ENCODE assay signal across 22 mouse cellular contexts in the genomic region with DNA sequence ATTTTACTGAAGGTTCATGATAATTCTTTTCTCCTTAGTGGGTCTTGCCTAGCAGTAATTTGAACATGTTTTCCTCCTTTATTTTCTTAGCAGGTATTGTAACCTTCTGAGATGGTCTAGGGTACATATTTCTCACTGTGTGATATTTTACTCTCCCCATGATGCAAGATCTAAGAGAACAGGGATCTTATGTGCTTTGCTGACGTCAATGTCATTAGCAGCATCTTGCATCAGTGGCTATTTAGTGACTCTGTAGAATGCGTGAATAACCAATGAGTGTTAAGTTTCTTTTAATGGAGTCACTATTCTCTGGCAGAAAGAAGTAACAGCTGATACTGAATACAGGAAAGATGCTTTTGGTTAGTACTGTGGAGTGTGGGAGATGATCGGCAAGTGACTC. TPM values are rescaled to one million over a fixed set of nuclear protein-coding genes. Genes with fewer than 3 reads are reported as not detected.
"Had no signal": no experiment of that assay in that cellular context is flagged by ENCODE, and none has a peak within 500 bp of the region (broad histone marks: within the 10 kb centered on the region; RNA-seq: fewer than 3 reads in every experiment).

No protein-coding gene starts in this region.

- H3K36me3 ChIP-seq: neural tube, embryonic 12.5 days; neural tube, embryonic 13.5 days; neural tube, embryonic 15.5 days; stomach, embryonic 15.5 days had no signal

- H3K4me2 ChIP-seq: neural tube, embryonic 12.5 days; neural tube, embryonic 13.5 days; neural tube, embryonic 15.5 days; stomach, embryonic 15.5 days had no signal

- H3K9me3 ChIP-seq: neural tube, embryonic 12.5 days; neural tube, embryonic 13.5 days; neural tube, embryonic 15.5 days; stomach, embryonic 15.5 days had no signal

- H3K27ac ChIP-seq: neural tube, embryonic 12.5 days; neural tube, embryonic 13.5 days; neural tube, embryonic 15.5 days; stomach, embryonic 15.5 days; stomach, postnatal 0 days had no signal

- H3K4me1 ChIP-seq: neural tube, embryonic 12.5 days; neural tube, embryonic 13.5 days; neural tube, embryonic 15.5 days; stomach, embryonic 15.5 days had no signal

- H3K27me3 ChIP-seq: neural tube, embryonic 12.5 days; neural tube, embryonic 13.5 days; neural tube, embryonic 15.5 days; stomach, embryonic 15.5 days had no signal

- DNase-seq: retina, postnatal 1 day; right cerebral cortex, adult 18-20 months; right cerebral cortex, postnatal 14 days; right cerebral cortex, postnatal 25 days; right cerebral cortex, postnatal 4 days; spleen, adult 18-20 months; thymus, adult 18-20 months; thymus, adult 2 months; thymus, postnatal 14 days; thymus, postnatal 25 days; thymus, postnatal 36 days; thymus, postnatal 4 days had no signal

- H3K4me3 ChIP-seq: neural tube, embryonic 12.5 days; neural tube, embryonic 13.5 days; neural tube, embryonic 15.5 days; stomach, embryonic 15.5 days had no signal

RNA-seq across cellular contexts. Expression of gene S100a9, which starts 11.6 kb away (rescaled TPM):
- polyA plus RNA-seq: small intestine, adult 2 months; testis, adult 2 months had no signal

RNA-seq across cellular contexts. Expression of gene S100a8, which starts 15.2 kb away (rescaled TPM):
- polyA plus RNA-seq: small intestine, adult 2 months; testis, adult 2 months had no signal

RNA-seq across cellular contexts. Expression of gene S100a7a, which starts 30.1 kb away (rescaled TPM):
- polyA plus RNA-seq: neural tube, embryonic 12.5 days; neural tube, embryonic 13.5 days; neural tube, embryonic 14.5 days; neural tube, embryonic 15.5 days; stomach, embryonic 14.5 days; testis, adult 2 months had no signal

RNA-seq across cellular contexts. Expression of gene Pglyrp4, which starts 42.8 kb away (rescaled TPM):
- polyA plus RNA-seq: neural tube, embryonic 12.5 days; neural tube, embryonic 13.5 days; neural tube, embryonic 14.5 days; neural tube, embryonic 15.5 days; small intestine, adult 2 months; stomach, embryonic 14.5 days; urinary bladder, adult 2 months had no signal
